Mouse (Mus musculus) gastrocnemius, postnatal 14 days (tissue): ENCODE measurements around the gene Orm2. TPM values are rescaled to one million over a fixed set of nuclear protein-coding genes. Genes with fewer than 3 reads are reported as not detected.
A peak's percentile ranks its signal among the peaks of the same experiment; 100 is the strongest.

Experiments
- DNase-seq: peaks from one replicate; pipeline ENCODE4 v3.0.0; 2021; ENCODE audit warnings: mixed read lengths
- intact Hi-C: fragments of 180-260 bp; cut with DNase I; formaldehyde crosslinking; loops from one replicate; pipeline ENCODE4 v1.15.1; 2025; ENCODE audit warnings: low total_unique reads
- total RNA-seq, 2 experiments: library from RNA; stranded (reverse); gene quantifications; 2 replicates each; pipeline ENCODE4 v1.2.3; 2021

Orm2 gene
- total RNA-seq, 2 experiments from 2014 or later: not detected

GRCm38 (mm10) chr4:63373404-63373803, 11.2 kb downstream of the Orm2 start:
- intact Hi-C loops: no loop called here
- DNase-seq: no peak

- intact Hi-C loops: no loop called here
- no peak for DNase-seq
Observed at GRCm38 (mm10) chr4:63374331-63374730, 12.1 kb downstream of the Orm2 start.

GRCm38 (mm10) chr4:63375367-63375766, 13.1 kb downstream of the Orm2 start:
- DNase-seq: peak; percentile 85

GRCm38 (mm10) chr4:63377483-63377882, 15.2 kb downstream of the Orm2 start:
- no peak for DNase-seq
- intact Hi-C loops: no loop called here

More at GRCm38 (mm10) chr4:63375367-63375766, 13.1 kb downstream of the Orm2 start:
- intact Hi-C loops: no loop called here

GRCm38 (mm10) chr4:63382676-63383369, 20.6 kb downstream of the Orm2 start:
- intact Hi-C loops: no loop called here
- DNase-seq: no peak

- no peak for DNase-seq
- intact Hi-C loops: no loop called here
Observed at GRCm38 (mm10) chr4:63383474-63383873, 21.2 kb downstream of the Orm2 start.

GRCm38 (mm10) chr4:63384262-63384661, 22.0 kb downstream of the Orm2 start:
- no peak for DNase-seq
- intact Hi-C loops: no loop called here

- intact Hi-C loops: no loop called here
- DNase-seq: no peak
Observed at GRCm38 (mm10) chr4:63385253-63385652, 23.0 kb downstream of the Orm2 start.

- no peak for DNase-seq
- intact Hi-C loops: no loop called here
Observed at GRCm38 (mm10) chr4:63385784-63386183, 23.5 kb downstream of the Orm2 start.

GRCm38 (mm10) chr4:63388029-63388428, 25.8 kb downstream of the Orm2 start:
- intact Hi-C loops: no loop called here
- DNase-seq: no peak

- no peak for DNase-seq
- intact Hi-C loops: no loop called here
Observed at GRCm38 (mm10) chr4:63389121-63389886, 27.1 kb downstream of the Orm2 start.

- intact Hi-C loops: no loop called here
- DNase-seq: no peak
Observed at GRCm38 (mm10) chr4:63389887-63390528, 27.8 kb downstream of the Orm2 start.

- intact Hi-C loops: no loop called here
- DNase-seq: no peak
Observed at GRCm38 (mm10) chr4:63391322-63391721, 29.1 kb downstream of the Orm2 start.

GRCm38 (mm10) chr4:63397981-63398537, 35.8 kb downstream of the Orm2 start:
- no peak for DNase-seq
- intact Hi-C loops: no loop called here

GRCm38 (mm10) chr4:63398854-63399609, 36.8 kb downstream of the Orm2 start:
- intact Hi-C loops: no loop called here
- DNase-seq: peak; percentile 76

- intact Hi-C loops: no loop called here
- no peak for DNase-seq
Observed at GRCm38 (mm10) chr4:63399691-63400270, 37.5 kb downstream of the Orm2 start.

- DNase-seq: no peak
- intact Hi-C loops: no loop called here
Observed at GRCm38 (mm10) chr4:63400541-63401306, 38.5 kb downstream of the Orm2 start.

GRCm38 (mm10) chr4:63401620-63402019, 39.4 kb downstream of the Orm2 start:
- DNase-seq: no peak
- intact Hi-C loops: no loop called here
